Mouse (Mus musculus): ENCODE data around the gene Tsga10ip.
"Not testable (repeated sequence)": the region's sequence is repeated elsewhere in the genome, so short reads cannot be mapped to it uniquely, and the experiment has no call there.

Gene Tsga10ip

GRCm38 (mm10) chr19:5424092-5424781 is 21.9 kb upstream of the Tsga10ip start:
- peak; percentile 72 for DNase-seq (ENCODE audit: low read depth, low spot score)

GRCm38 (mm10) chr19:5423561-5423960 is 21.2 kb upstream of the Tsga10ip start:
- no peak for DNase-seq (ENCODE audit: low read depth, low spot score)

GRCm38 (mm10) chr19:5422895-5423443 is 20.6 kb upstream of the Tsga10ip start:
- no peak for DNase-seq (ENCODE audit: low read depth, low spot score)

GRCm38 (mm10) chr19:5422267-5422666 is 19.9 kb upstream of the Tsga10ip start:
- no peak for DNase-seq (ENCODE audit: low read depth, low spot score)

GRCm38 (mm10) chr19:5421784-5422183 is 19.5 kb upstream of the Tsga10ip start:
- DNase-seq (ENCODE audit: low read depth, low spot score), result no peak

GRCm38 (mm10) chr19:5420579-5420978 is 18.3 kb upstream of the Tsga10ip start:
- DNase-seq (ENCODE audit: low read depth, low spot score), result no peak

- DNase-seq (ENCODE audit: low read depth, low spot score), result no peak
Observed at GRCm38 (mm10) chr19:5419630-5420029, 17.3 kb upstream of the Tsga10ip start.

- no peak for DNase-seq (ENCODE audit: low read depth, low spot score)
Observed at GRCm38 (mm10) chr19:5418750-5419466, 16.6 kb upstream of the Tsga10ip start.

GRCm38 (mm10) chr19:5414534-5414957 is 12.2 kb upstream of the Tsga10ip start:
- DNase-seq (ENCODE audit: low read depth, low spot score), result no peak

- DNase-seq (ENCODE audit: low read depth, low spot score), result no peak
Observed at GRCm38 (mm10) chr19:5413840-5414239, 11.5 kb upstream of the Tsga10ip start.

GRCm38 (mm10) chr19:5411961-5412360 is 9.6 kb upstream of the Tsga10ip start:
- no peak for DNase-seq (ENCODE audit: low read depth, low spot score)

- no peak for DNase-seq (ENCODE audit: low read depth, low spot score)
Observed at GRCm38 (mm10) chr19:5410641-5411040, 8.3 kb upstream of the Tsga10ip start.

- peak; percentile 89 for DNase-seq (ENCODE audit: low read depth, low spot score)
Observed at GRCm38 (mm10) chr19:5409068-5409467, 6.7 kb upstream of the Tsga10ip start.

- DNase-seq (ENCODE audit: low read depth, low spot score), result peak; percentile 49
Observed at GRCm38 (mm10) chr19:5408057-5409001, 6.0 kb upstream of the Tsga10ip start.

- DNase-seq (ENCODE audit: low read depth, low spot score), result no peak
Observed at GRCm38 (mm10) chr19:5407133-5407532, 4.8 kb upstream of the Tsga10ip start.

- not testable (repeated sequence) for DNase-seq (ENCODE audit: low read depth, low spot score)
Observed at GRCm38 (mm10) chr19:5406531-5407126, 4.3 kb upstream of the Tsga10ip start.

GRCm38 (mm10) chr19:5405924-5406323 is 3.6 kb upstream of the Tsga10ip start:
- no peak for DNase-seq (ENCODE audit: low read depth, low spot score)

GRCm38 (mm10) chr19:5401073-5401472 is 1.3 kb downstream of the Tsga10ip start:
- not testable (repeated sequence) for DNase-seq (ENCODE audit: low read depth, low spot score)

GRCm38 (mm10) chr19:5395371-5395770 is 7.0 kb downstream of the Tsga10ip start:
- DNase-seq (ENCODE audit: low read depth, low spot score), result no peak

- no peak for DNase-seq (ENCODE audit: low read depth, low spot score)
Observed at GRCm38 (mm10) chr19:5394168-5394567, 8.2 kb downstream of the Tsga10ip start.

- DNase-seq (ENCODE audit: low read depth, low spot score), result peak; percentile 86
Observed at GRCm38 (mm10) chr19:5392892-5393291, 9.4 kb downstream of the Tsga10ip start.
